Mouse (Mus musculus) ES-E14 (cell line): ENCODE measurements around the gene Krt31. TPM values are rescaled to one million over a fixed set of nuclear protein-coding genes. Genes with fewer than 3 reads are reported as not detected.

Source experiments
- DNase-seq: peaks from one replicate; pipeline ENCODE4 v3.0.0-alpha.2; 2013; ENCODE audit warnings: low read depth, low spot score
- H3K27ac ChIP-seq: 2 replicates; pipeline ENCODE4 v1.5.1; 2012; ENCODE audit warnings: low read depth, mild to moderate bottlenecking, low read length, moderate library complexity, mixed read lengths; ENCODE audit not compliant: poor library complexity, insufficient read depth, severe bottlenecking
- H3K36me3 ChIP-seq: 2 replicates; pipeline ENCODE4 v1.6.1; 2012; ENCODE audit warnings: mild to moderate bottlenecking, low read length, moderate library complexity, mixed read lengths; ENCODE audit not compliant: control insufficient read depth, poor library complexity, insufficient read depth, severe bottlenecking
- H3K4me1 ChIP-seq, 2 experiments: fragments of 150-350 bp in 1 of 2; sonication (generic) in 1 of 2; 2 replicates each; pipeline ENCODE4 v1.6.1; 2012; ENCODE audit warnings: low read length in 2 of 2, mild to moderate bottlenecking in 1 of 2, mixed read lengths in 1 of 2; ENCODE audit not compliant: control insufficient read depth in 2 of 2, insufficient read depth in 2 of 2, poor library complexity in 1 of 2
- H3K4me3 ChIP-seq, 2 experiments: fragments of 150-350 bp in 1 of 2; sonication (generic) in 1 of 2; 2 replicates each; pipeline ENCODE4 v1.5.1; 2012; ENCODE audit warnings: low read length in 2 of 2, low read depth in 1 of 2, mild to moderate bottlenecking in 1 of 2, mixed read lengths in 1 of 2; ENCODE audit not compliant: insufficient read depth in 1 of 2, poor library complexity in 1 of 2, severe bottlenecking in 1 of 2
- H3K9ac ChIP-seq: 2 replicates; pipeline ENCODE4 v1.6.1; 2012; ENCODE audit warnings: low read depth, mild to moderate bottlenecking, low read length, mixed read lengths; ENCODE audit not compliant: poor library complexity, insufficient read depth, severe bottlenecking
- H3K9me3 ChIP-seq: fragments of 150-350 bp; sonication (generic); 2 replicates; pipeline ENCODE4 v1.6.1; 2012; ENCODE audit warnings: low read depth, mild to moderate bottlenecking, low read length; ENCODE audit not compliant: control insufficient read depth, insufficient read depth
- CHD2 ChIP-seq: IDR thresholded peaks from 2 replicates; pipeline ENCODE4 v1.6.1; 2014; ENCODE audit warnings: mild to moderate bottlenecking, low read depth, low read length, inconsistent platforms
- HCFC1 ChIP-seq: IDR thresholded peaks from 2 replicates; pipeline ENCODE4 v1.6.1; 2012; ENCODE audit warnings: low read length, inconsistent platforms, borderline replicate concordance; ENCODE audit not compliant: insufficient read depth
- MAFK ChIP-seq: IDR thresholded peaks from 2 replicates; pipeline ENCODE4 v1.6.1; 2014; ENCODE audit warnings: mild to moderate bottlenecking, low read depth, low read length, inconsistent platforms; ENCODE audit not compliant: insufficient read depth
- ZC3H11A ChIP-seq: IDR thresholded peaks from 2 replicates; pipeline ENCODE4 v1.6.1; 2012; ENCODE audit warnings: low read depth, mild to moderate bottlenecking, inconsistent platforms, low read length, borderline replicate concordance
- ZNF384 ChIP-seq: IDR thresholded peaks from 2 replicates; pipeline ENCODE4 v1.6.1; 2012; ENCODE audit warnings: low read depth, low read length, inconsistent platforms
- in situ Hi-C, 2 experiments: fragments of 600-800 bp; cut with MboI; formaldehyde crosslinking; loops; one replicate each; pipeline ENCODE4 v1.15.1; 2025; ENCODE audit warnings: low sequenced_read_pairs in 2 of 2, inconsistent platforms in 1 of 2; ENCODE audit not compliant: unreplicated experiment in 2 of 2
- total RNA-seq: library from RNA; depleted of rRNA; stranded (reverse); fragments of 300-350 nt; gene quantifications from 2 replicates; pipeline ENCODE4 v1.2.3, GENCODE M21; 2012

Krt31 gene
- total RNA-seq, 1 experiment = not detected

GRCm38 (mm10) chr11:100029768-100030167 is 20.6 kb downstream of the Krt31 start, which contains the start of gene Krt33b:
Gene Krt33b (minus strand): TSS chr11:100029868.
- H3K4me1 ChIP-seq = no peaks in the 10 kb centered on the region
- in situ Hi-C loops = no loop called here
- no peak within 1 kb of the TSS for H3K9ac ChIP-seq
- H3K9me3 ChIP-seq = no peaks in the 10 kb centered on the region
- H3K27ac ChIP-seq = no peak within 1 kb of the TSS
- TF ChIP-seq CHD2 (no peak), ZC3H11A (no peak), HCFC1 (no peak), ZNF384 (no peak), MAFK (no peak)
- no peak within 1 kb of the TSS for H3K4me3 ChIP-seq
- DNase-seq = no peak
- H3K36me3 ChIP-seq = no peaks in the 10 kb centered on the region

GRCm38 (mm10) chr11:100021438-100021837 is 28.9 kb downstream of the Krt31 start:
- Histone ChIP-seq H3K36me3 (no peaks in the 10 kb centered on the region), H3K4me3 (no peak overlapping the region), H3K9ac (no peak overlapping the region), H3K9me3 (no peaks in the 10 kb centered on the region), H3K4me1 (no peaks in the 10 kb centered on the region), H3K27ac (no peak overlapping the region)
- no peak for DNase-seq
- in situ Hi-C loops = no loop called here
- TF ChIP-seq MAFK (no peak), HCFC1 (no peak), ZC3H11A (no peak), CHD2 (no peak), ZNF384 (no peak)

DNA sequence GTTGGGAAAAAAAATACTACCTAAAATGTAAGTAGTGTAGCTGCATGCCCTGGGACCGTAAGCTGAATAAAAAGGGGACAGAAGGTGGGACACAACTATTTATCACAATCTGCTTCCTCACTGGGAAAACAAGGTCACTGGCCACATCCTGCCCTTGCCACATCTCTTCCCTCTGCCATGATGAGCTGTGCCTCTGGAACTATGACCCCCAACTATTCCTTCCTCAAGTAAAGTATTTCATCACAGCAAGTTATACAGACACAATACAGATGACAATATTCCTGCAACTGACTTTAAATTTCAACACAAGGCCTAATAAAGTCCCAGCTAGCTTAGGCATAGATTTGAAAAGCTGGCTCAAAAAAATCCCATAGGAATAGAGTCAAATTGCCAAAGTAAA is 30.9 kb downstream of the Krt31 start:
- in situ Hi-C loops = no loop called here
- H3K36me3 ChIP-seq = no peaks in the 10 kb centered on the region
- H3K9me3 ChIP-seq = no peaks in the 10 kb centered on the region
- H3K4me1 ChIP-seq = no peaks in the 10 kb centered on the region
- no peak for TF ChIP-seq HCFC1
- TF ChIP-seq ZC3H11A = no peak
- TF ChIP-seq ZNF384 = no peak
- TF ChIP-seq MAFK = no peak
- TF ChIP-seq CHD2 = no peak
- H3K9ac ChIP-seq = no peak overlapping the region
- H3K4me3 ChIP-seq = no peak overlapping the region
- no peak overlapping the region for H3K27ac ChIP-seq
- no peak for DNase-seq

GRCm38 (mm10) chr11:100016112-100016511 is 34.2 kb downstream of the Krt31 start, which contains the start of gene Krt33a:
Gene Krt33a (minus strand): TSS chr11:100016212.
- in situ Hi-C loops = no loop called here
- H3K36me3 ChIP-seq = no peaks in the 10 kb centered on the region
- no peak within 1 kb of the TSS for H3K9ac ChIP-seq
- H3K9me3 ChIP-seq = no peaks in the 10 kb centered on the region
- no peak within 1 kb of the TSS for H3K4me3 ChIP-seq
- no peak for DNase-seq
- TF ChIP-seq ZC3H11A = no peak
- no peak for TF ChIP-seq HCFC1
- no peak for TF ChIP-seq MAFK
- TF ChIP-seq ZNF384 = no peak
- TF ChIP-seq CHD2 = no peak
- no peak within 1 kb of the TSS for H3K27ac ChIP-seq
- H3K4me1 ChIP-seq = no peaks in the 10 kb centered on the region

DNA sequence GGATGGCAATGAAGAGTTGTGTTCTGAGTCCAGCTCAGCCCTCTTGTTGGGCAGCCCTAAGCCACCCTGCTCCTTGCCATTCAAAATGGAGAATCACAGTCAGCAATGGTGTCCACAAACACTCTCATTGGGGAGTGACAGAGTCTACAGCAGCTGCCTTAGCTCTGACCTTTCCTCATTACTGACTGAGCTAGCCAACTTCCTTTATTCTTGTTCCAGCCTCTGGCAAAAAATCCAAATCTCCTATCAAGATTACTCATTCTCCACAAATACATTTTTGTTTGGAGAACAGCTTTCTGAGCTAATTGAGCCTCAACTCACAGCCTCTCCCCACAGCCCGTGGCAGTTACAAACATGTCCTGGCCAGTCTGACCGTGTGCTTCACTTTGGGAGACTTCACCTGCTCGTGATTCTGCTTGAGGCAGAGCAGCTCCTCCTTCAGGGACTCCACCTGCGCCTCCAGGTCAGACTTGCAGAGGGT is 36.6 kb downstream of the Krt31 start:
- Histone ChIP-seq H3K4me3 (no peak overlapping the region), H3K9ac (no peak overlapping the region), H3K4me1 (no peaks in the 10 kb centered on the region), H3K27ac (no peak overlapping the region), H3K9me3 (no peaks in the 10 kb centered on the region), H3K36me3 (no peaks in the 10 kb centered on the region)
- in situ Hi-C loops = no loop called here
- TF ChIP-seq ZC3H11A = no peak
- no peak for TF ChIP-seq MAFK
- no peak for TF ChIP-seq CHD2
- TF ChIP-seq HCFC1 = no peak
- no peak for TF ChIP-seq ZNF384
- no peak for DNase-seq
